Mouse (Mus musculus) thymus, postnatal 0 days (tissue): ENCODE measurements around the gene Agbl4. TPM values are rescaled to one million over a fixed set of nuclear protein-coding genes. Genes with fewer than 3 reads are reported as not detected.
"Not testable (repeated sequence)": the region's sequence is repeated elsewhere in the genome, so short reads cannot be mapped to it uniquely, and the experiment has no call there.

ENCODE experiments used
- DNase-seq: peaks from one replicate; pipeline ENCODE4 v3.0.0-alpha.2; 2015; ENCODE audit warnings: low spot score
- polyA plus RNA-seq: library from polyadenylated mRNA; unstranded; fragments of >200 nt; fragmentation: Nextera tagmentation; extraction: Ambion mirVana; gene quantifications from 2 replicates; pipeline ENCODE4 v1.2.1, GENCODE M21; 2015

Gene Agbl4
- polyA plus RNA-seq, 1 experiment from 2014 or later = 0.08 TPM

DNA sequence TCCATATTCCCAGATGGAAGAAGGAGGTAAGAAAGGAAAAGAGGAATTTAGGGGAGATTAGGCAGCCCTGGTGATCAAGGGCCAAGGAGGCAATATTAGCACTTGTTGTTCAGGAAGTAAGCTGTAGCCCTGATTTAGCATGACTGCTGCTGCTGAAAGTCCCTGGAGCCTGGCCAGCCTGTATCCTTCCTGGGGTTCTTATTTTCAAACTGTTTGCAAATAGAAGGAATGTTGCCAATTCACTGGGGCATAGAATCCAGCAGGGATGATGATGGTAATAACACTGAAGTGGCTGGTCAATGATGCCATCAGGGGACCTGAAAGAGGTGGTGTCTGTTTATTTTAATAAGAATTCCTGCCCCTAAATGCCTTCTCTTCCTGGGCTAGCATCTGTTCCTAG, 518.6 kb downstream of the Agbl4 start:
- DNase-seq = no peak

DNA sequence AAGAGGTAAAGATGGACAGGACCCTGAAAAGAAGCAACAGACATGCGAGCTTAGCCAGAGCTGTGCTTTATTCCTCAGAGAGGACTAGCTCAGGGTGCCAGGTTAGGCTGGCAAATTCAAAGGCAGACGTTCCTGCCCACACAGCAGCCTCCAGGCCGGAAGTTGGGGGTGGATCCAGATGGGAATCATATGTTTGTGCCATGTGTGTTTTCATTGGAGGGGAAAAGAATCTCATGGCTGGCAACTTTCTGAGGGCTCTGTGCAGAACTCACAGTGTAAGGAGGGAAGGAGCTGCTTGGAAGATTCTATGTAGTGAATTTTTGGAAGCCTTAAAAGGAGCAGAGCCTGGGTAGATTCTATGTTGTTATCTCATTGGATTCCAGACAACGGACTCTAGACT, 519.1 kb downstream of the Agbl4 start:
- DNase-seq = no peak

DNA sequence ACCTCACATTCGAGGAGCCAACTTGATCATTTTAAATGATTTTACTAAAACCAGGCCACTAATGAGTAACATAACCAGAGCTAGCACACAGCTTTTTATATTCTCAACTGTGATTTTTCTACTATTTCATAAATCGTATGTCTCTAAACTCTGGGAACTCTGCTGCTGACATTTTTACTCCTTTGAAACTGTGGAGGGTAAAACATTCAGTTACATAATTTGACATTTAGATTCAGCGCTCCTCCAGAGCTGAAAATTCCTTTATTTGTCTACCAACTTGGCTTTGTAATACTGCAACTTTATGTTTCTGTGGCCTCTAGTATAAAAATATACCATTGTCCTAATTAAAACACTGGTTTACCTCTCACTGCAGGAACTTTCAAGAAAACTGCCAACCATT, 523.6 kb downstream of the Agbl4 start:
- DNase-seq = no peak

DNA sequence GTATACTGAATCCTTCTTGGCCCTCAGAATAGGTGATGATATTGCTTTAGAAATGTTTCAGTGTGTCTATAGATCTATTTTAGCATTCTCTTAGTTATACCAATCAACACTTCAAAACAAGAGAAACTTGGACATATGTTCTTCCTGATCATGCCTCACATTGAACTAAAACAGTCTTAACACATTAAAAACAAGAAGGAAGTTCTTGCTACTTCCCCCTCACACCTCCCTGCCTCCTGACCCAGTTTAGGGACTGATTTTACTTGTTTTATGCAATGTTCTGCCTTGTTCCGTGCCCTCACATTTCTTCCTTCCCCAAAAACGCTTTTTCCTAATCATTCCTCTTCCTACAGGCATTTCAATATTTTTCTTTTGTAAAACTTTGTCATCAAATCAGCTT, 604.2 kb downstream of the Agbl4 start:
- no peak for DNase-seq

DNA sequence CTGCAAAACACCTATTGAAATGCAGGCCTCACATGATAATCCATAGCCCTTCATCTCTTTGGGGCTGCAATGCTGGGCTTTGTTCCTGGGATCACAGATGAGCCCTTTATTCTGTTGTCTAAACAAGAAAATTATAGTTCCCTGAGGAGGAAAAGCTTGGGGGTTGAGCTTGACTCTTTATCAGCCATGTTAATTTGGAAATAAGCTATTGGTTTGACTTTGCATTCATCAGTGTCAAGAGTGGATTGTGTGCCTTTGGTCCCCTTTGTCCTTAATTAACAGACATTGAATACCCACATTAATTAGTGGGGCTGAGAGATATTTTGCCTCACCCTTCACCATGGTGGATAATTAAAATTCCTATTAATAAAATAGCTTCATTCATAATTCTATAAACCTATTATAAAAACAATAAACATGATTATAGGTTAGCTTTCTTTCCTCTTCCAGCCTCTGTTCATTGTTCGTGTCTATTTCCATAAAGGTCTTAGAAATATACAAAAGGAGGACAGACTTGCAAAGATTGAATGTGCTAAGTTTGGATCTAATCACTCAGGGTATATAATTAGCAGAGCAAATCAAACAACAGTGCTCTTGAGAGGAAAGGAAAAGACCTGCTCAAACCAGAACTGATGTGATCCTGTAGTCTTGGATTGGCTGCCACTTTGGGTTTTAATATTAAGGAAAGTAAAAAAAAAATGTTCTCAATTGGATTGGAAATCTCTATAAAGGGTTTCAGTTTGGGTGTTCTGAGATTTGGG, 607.4 kb downstream of the Agbl4 start:
- no peak for DNase-seq

DNA sequence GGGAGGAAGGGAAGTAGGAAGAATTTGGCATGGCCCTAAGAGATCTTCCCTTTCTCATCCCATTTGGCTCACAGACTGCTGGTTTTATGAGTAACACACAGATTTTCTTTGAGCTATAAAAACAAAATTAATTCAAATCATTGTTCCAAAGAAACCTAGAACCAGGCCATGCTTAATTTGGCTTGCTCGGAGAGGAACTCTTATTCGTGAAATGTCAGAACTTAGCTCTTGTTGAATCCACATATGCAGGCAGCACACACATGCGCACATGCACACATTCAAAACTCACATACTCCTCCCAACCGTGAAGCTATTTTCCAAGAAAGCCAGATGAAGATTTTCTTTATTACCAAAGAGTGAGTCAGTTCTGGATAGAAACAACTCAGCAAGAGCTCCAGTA, 621.9 kb downstream of the Agbl4 start:
- no peak for DNase-seq

DNA sequence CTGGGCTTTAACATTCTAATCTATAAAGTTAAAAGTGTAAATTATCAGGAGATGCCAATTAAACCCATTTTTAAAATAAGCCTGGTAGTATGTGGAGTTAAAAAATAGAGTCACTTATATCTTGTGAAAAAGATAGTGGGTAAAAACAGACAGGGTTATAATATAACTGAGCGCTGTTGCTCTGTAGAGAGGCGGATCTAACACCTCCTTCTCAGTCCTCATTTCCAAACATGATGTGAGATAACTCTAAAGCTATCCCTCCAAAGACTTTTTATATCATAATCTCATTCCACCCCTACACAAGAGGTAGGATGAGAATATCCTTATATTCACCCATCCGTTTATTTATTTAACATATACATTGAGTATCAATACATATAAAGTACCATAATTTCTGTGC, 669.9 kb downstream of the Agbl4 start:
- DNase-seq = no peak

DNA sequence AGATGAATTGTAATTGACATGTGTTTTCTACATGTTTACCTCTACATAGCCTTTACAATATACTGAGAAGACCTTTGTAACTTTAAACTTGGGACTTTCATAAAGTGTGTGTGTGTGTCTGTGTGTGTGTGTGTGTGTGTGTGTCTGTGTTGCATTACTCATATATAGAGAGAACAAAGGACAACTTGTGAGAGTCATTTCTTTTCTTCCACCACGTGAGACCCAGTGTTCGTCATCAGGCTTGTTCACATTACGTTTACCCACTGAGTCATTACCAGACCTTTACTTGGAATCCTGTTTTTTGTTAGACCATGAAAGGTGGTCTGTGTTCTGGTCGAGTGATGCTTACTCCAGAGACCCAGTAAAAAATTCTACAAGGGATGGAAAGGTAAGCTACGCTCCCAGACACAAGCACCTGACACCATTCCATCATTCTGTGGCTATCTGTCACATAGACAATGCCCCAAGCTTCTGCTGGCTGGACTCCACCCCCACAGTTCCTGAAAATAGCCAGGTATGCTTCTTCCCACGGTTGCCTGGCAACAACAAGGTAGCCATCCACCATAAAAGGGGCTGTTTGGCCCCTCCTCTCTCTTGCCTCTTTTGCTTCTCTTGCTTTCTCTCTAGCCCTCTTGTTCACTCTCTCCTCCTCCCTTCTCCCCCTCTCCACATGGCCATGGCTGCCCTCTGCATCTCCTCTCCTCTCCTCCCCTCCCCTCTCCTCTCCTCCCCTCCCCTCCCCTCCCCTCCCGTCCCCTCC, 676.5 kb downstream of the Agbl4 start:
- no peak for DNase-seq

DNA sequence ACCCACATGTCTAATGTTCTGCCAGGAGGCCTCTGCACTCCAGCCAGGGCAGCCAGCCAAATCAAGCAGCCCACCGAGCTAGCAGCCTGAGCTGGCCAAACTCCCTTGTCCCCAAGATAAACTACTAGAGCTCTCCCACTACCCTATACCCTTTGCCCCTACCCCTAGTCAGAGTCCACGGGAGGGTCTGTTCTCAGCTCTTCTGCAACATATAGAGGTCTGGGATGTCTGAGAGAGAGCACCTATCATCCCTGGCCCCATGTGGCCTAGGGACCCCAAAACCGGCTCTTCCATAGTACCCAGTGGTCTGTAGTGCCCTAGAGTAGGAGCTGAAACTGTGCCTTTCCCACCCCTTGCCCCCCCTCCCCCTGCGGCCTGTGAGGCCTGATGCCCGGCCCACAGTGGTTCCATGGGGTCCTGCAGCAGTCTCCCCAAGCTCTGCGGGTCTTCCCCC, 677.3 kb downstream of the Agbl4 start:
- no peak for DNase-seq

DNA sequence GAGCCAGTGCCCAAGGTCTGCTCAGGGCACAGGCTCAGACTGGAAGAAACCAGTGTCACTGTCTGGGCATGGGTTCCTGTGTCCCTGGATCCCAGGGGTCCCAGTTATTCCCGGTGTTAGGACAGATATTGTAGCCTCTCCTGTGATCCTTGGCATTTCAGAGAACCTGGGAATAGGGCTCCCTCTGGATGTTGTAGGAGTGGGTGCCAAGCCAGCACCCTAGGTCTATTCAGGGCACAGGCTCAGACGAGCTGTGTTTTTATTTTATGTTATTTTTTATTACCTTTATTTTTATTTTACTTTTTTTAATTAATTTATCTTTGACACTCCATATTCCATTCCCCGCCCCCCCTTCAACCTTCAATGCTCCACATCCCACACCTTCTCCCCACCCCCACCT, 680.3 kb downstream of the Agbl4 start:
- no peak for DNase-seq

DNA sequence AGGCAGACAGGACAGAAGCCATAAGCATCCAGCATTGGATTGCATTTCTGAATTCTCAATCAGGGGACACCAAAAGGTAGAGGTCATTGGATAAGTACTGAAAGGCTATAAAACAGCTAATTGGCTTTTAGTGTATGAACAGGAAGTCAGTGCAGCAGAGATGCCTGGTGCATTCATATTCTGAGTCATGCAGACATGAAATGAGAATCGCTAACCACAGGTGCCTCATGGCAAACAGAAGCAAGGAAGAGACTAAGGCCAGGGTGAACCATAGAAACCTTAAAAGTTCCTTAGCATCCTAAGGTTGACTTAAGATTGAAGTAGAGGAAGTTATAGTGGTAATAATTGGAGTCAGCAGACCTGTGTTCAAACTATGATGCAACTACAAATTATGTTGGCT, 687.9 kb downstream of the Agbl4 start:
- DNase-seq = no peak

DNA sequence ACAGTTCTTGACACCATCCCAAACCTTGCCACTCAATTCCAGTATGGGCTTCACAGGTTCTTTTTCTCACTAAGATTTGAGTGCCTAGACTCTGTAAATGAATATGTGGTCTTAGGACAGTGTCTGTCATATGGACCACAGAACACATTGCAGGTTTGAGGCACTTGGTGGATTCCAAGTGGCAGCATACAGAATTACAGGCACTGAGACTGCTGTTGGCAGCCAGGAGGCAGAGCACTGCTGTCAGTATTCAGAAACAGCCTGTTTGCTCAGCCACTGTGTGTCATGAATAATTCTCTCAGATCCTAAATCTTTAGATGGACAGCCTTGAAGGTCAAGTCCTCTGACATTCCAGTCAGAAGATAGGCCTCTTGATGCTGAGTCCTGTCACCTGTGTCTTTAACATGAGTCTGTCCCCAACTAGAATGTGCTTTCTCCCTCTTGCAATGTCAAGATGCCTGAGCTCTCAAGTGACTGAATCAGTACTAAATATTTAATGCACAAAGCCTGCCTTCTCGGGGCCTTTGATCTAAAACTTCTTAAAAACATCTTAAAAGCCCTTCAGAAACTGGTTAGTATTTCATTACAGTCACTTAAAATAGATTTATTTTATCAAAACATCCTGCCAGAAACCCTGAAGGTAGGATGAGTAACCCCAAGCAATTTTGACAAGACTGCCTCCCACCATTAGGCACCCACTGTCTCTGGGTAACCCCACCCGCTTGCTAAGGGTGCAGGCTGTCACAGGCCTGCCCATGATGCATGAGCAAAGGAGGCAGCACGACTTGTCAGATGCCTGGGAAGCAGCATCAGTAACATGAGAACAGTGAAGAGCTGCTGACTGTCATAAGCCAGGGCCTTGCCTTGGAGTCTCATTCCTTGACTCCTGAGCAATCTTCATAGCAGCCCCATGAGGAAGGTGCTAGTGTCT, 739.0 kb downstream of the Agbl4 start:
- no peak for DNase-seq

DNA sequence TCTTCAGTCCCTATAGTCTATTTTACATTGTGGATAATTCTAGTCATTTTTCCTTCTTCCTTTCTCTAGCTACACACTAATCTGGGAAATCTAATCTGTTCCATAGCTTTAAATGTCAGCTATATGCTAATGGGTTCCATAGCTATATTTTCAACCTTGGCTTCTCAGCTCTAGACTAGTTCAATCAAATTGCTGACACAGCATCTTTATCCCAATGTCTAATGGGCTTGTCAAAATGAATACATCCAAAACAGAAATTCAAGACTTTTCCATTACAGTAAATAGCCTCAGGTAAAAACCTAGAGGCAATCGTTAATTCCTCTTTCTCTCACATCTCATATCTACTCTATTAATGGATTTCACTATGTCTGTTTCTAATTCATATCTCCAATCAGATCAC, 750.3 kb downstream of the Agbl4 start:
- no peak for DNase-seq

DNA sequence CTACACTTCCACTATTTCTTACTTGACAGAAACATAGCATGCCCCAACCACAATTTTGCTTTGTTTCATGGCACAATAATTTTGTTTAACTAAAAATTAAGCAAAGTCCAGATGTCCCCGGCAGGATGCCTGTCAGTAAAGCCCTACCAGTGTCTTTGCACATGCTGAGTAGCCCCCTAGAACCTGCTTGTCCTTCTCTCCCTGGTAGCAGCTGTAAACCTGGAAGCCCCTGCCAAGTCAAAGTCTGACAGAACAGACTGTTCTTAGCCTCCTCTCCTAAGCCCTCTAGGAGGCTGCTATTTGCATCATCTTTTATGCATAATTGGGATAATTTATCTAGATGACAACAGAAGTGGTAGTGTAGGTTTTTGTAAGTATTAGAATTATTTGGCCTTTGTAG, 758.4 kb downstream of the Agbl4 start:
- no peak for DNase-seq

DNA sequence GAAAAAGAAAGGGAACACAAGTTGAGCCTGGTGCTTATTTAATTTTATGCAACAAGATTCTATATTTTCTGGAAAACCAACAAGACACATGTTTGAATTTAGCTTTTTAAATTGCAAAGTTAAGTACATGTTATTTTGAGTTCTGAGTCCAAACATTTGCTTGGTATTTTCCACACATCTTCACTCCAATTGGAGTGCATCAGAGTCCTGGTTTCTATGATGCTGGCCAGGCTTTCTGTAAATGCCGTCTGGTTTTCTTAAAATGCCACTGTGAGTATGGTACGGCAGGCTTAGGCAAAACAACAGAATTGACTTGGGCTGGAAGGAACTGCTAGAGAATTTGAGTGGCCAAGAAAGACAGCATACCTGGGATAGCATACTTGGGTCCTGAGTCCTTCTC, 784.0 kb downstream of the Agbl4 start:
- DNase-seq = no peak

DNA sequence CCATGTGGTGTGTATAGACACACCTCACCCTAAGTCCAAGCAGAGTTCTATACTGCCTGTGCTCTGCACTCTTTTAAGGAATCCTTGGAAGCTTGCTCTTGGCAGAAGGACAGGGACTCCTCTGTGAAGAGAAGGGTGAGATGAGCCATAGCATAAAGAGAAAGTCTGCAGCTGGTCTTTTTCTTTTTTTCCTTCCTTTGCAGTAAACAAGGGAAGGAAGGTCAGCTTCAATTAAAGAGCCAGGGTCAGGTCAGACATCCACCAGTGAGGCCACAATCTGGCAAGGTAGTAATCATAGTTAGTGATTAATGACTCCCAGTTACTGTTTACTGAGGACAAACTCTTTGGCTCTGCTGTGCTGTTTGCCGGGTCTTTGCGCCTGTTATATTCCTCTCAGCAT, 802.6 kb downstream of the Agbl4 start:
- DNase-seq = no peak

DNA sequence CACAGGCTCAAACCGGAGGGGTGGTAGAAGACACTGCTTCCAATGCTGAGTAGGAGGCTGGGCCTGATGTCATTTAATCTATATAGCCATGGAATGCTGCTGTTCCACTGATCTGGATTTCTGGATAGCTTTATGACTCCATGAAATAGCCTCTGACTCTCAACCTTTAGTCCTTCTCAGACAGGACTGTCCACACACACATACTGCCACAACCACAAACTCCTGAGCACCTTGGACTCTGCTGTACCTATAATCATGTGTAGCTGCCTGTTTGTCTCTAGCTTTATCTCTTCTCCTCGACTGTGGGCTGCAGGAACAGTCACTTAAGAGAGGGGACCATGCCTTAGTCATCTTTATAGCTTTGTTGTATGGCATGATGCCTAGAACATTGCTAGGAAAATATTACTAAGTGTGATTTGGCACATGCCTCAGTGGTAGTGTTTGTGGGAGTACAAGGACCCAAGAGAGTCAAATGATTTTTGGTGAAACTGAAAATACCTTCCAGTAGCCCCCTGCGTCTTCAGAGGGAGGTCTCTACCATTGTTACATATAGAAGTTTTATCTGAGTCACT, 817.8 kb downstream of the Agbl4 start:
- DNase-seq = no peak

DNA sequence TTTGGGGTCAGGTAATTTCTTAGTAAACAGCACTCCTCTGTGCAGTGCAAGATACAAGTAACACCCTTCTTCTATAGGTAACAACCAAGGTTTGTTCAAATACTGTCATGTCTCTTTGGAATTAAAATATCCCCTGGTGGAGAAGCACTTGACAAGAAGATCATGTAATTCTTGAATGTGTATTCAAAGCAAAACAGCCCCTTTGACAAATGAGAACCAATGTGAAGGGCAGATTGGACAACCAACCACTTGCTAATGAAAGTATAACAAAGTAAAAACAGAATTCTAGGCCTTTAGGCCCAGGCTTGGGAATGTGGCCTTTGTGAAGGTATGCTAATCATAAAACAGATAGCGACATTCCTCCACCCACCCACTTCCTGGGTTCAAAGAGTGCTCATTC, 821.6 kb downstream of the Agbl4 start:
- not testable (repeated sequence) for DNase-seq

DNA sequence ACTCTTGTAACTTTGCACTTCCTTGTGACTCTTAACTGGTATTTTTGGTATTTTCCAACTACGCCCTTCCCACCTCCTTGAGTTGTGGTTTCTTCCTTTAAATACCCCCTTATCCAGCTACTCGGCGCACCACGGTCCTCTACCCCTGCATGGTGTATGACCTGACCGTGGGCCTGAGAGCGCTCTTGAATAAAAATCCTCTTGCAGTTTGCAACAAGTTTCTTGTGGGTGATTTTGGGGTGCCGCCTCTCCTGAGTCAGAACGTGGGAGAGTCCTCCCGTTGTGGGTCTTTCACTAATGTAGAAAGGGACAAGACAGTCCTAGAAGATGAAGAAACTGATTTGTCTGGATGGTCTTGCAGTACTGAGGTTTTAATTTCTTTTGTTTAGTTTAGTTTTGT, 822.1 kb downstream of the Agbl4 start:
- DNase-seq = not testable (repeated sequence)

DNA sequence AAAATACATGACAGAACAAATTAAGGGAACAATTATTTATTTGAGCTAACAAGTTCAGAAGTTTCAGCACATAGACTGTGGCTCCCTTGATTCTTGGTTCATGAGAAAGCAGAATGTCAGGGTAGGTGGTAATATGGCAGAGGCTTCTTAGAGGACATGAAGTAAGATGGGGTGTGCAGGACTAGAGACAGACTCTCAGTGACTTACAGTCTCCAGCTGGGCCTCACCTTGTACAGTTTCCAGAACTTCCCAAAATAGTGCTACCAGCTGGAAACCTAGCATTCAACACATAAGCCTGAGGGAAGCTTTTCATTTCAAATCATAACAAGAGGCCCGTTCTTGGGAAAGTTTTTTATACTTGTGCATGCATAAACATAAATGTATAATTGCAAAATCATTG, 836.4 kb downstream of the Agbl4 start:
- DNase-seq = no peak

DNA sequence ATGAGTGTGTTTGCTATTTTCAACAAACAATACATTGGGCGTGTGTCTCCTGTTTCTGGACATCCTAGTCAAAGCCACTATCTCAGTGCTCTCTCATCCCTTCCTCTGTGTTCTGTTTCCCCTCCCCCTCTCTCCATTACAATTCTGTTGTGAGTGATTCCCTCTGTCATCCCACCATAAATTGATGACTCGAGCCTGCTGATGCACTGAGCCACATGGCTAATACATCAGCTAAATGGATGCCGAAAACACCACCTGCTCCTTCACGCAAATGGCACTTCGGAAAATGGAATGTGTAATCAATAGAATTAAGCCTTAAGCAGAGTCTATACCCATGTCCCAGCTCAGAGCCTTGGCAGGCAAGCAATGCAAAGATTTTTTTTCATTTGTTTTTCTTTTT, 854.5 kb downstream of the Agbl4 start:
- DNase-seq = no peak

DNA sequence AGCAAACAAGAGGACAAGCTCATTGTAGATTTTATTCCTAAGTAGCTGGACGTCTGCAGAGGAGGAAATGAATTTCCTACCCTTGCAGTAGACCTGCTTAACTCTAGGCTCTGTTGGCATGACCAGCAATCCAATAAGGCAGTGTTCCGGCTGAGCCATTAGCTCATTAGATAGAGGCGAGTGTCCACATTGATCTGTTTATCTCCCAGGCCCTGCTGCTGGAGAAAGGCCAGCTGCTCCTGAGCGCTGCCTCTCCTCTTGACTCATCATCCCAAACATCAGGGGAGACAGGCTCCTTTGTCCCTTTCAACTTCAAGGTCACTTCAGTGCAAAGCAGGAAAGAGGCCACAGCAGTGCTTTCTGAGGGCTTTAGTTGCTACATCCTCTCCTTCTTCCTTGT, 858.0 kb downstream of the Agbl4 start:
- DNase-seq = no peak
